Mouse (Mus musculus) ovary, postnatal 14 days (tissue): Measurements from ENCODE around the gene Nfya.
"Not testable (repeated sequence)": the region's sequence is repeated elsewhere in the genome, so short reads cannot be mapped to it uniquely, and the experiment has no call there.

Experiments used
- DNase-seq: peaks from one replicate; pipeline ENCODE4 v3.0.0; 2022; ENCODE audit warnings: low spot score

The Nfya gene

GRCm38 (mm10) chr17:48391446-48391845 lies 18.3 kb downstream of the Nfya start:
- no peak for DNase-seq

- DNase-seq = no peak
These were observed 20.3 kb downstream of the Nfya start for GRCm38 (mm10) chr17:48389442-48389841.

- no peak for DNase-seq
These were observed 21.0 kb downstream of the Nfya start for GRCm38 (mm10) chr17:48388666-48389065.

GRCm38 (mm10) chr17:48385786-48386461 lies 23.8 kb downstream of the Nfya start:
- no peak for DNase-seq

- DNase-seq = no peak
These were observed 30.7 kb downstream of the Nfya start for GRCm38 (mm10) chr17:48379050-48379449.

GRCm38 (mm10) chr17:48376102-48376501 lies 33.6 kb downstream of the Nfya start:
- no peak for DNase-seq

GRCm38 (mm10) chr17:48372987-48373386 lies 36.7 kb downstream of the Nfya start:
- DNase-seq = no peak

- no peak for DNase-seq
These were observed 38.1 kb downstream of the Nfya start for GRCm38 (mm10) chr17:48371621-48372020.

- DNase-seq = no peak
These were observed 42.9 kb downstream of the Nfya start for GRCm38 (mm10) chr17:48366806-48367205.

GRCm38 (mm10) chr17:48365511-48366155 lies 44.1 kb downstream of the Nfya start:
- no peak for DNase-seq

GRCm38 (mm10) chr17:48363421-48363965 lies 46.2 kb downstream of the Nfya start:
- no peak for DNase-seq

GRCm38 (mm10) chr17:48362966-48363365 lies 46.7 kb downstream of the Nfya start:
- peak; percentile 26 for DNase-seq

GRCm38 (mm10) chr17:48362346-48362745 lies 47.4 kb downstream of the Nfya start:
- DNase-seq = no peak

- DNase-seq = no peak
These were observed 49.2 kb downstream of the Nfya start for GRCm38 (mm10) chr17:48360462-48360861.

GRCm38 (mm10) chr17:48359616-48360015 lies 50.1 kb downstream of the Nfya start, which contains the start of gene Treml1:
Treml1 (plus strand) TSS chr17:48359916.
- DNase-seq = no peak

- no peak for DNase-seq
These were observed 51.8 kb downstream of the Nfya start for GRCm38 (mm10) chr17:48357892-48358291.

GRCm38 (mm10) chr17:48355822-48356221 lies 53.9 kb downstream of the Nfya start:
- no peak for DNase-seq

GRCm38 (mm10) chr17:48352976-48353375 lies 56.7 kb downstream of the Nfya start:
- DNase-seq = not testable (repeated sequence)

GRCm38 (mm10) chr17:48350681-48351193 lies 59.0 kb downstream of the Nfya start:
- DNase-seq = no peak

GRCm38 (mm10) chr17:48347287-48347686 lies 62.4 kb downstream of the Nfya start:
- no peak for DNase-seq

- no peak for DNase-seq
These were observed 62.9 kb downstream of the Nfya start for GRCm38 (mm10) chr17:48346834-48347233.

GRCm38 (mm10) chr17:48346231-48346630 lies 63.5 kb downstream of the Nfya start, which contains the start of gene Trem2:
Trem2 (plus strand) TSS chr17:48346401.
- DNase-seq = no peak

GRCm38 (mm10) chr17:48345824-48346223 lies 63.9 kb downstream of the Nfya start:
- DNase-seq = no peak
